Mouse (Mus musculus): ENCODE data around the gene Hint2.
A peak's percentile ranks its signal among the peaks of the same experiment; 100 is the strongest.

The Hint2 gene

GRCm38 (mm10) chr4:43653161-43654015, 2.9 kb downstream of the Hint2 start, which contains the start of gene Spag8:
Gene Spag8 (minus strand): TSS chr4:43653594.
- DNase-seq: peak in 1 of 2 experiments; percentile 30

DNA sequence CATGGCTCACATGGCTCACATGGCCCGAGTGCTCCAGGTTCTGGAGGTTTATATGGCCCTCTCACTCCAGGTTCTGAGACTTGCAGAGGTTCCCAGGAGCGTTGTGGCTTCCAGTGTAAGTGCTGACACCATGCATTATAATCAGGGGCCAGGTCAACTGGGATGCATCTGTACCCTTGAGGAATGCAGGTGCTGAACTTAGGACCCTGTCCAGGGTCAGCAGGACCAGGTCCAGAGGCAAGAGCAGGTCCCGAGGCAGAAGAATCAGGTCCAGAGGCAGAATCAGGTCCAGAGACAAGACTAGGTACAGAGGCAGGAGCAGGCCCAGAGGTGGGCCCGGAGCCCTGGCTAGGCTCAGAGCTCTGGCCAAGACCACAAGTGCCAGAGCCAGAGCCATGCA, 3.5 kb downstream of the Hint2 start:
- no peak for DNase-seq

- no peak for DNase-seq
Observed at GRCm38 (mm10) chr4:43649783-43650182, 6.5 kb downstream of the Hint2 start.

- no peak for DNase-seq
Observed at GRCm38 (mm10) chr4:43640491-43640890, 15.8 kb downstream of the Hint2 start.

DNA sequence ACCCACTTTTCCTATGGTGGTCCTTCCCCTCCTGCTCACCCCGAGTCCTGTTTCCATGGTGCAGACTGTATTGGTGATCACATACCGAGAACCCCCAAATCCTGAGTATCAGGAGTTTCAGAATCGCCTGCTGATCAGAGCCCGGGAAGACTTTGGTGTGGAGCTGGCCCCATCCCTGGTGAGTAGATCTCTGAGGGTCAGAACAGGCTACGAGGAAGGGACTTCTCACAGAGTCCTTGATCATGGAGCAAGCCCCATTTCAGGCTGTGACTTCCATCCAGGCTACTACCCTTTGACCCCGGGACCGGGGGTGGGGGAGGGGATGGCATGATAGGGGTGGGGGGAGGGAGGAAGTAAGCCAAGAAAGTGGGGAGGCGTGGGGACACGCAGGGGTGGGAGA, 16.2 kb downstream of the Hint2 start:
- no peak for DNase-seq

DNA sequence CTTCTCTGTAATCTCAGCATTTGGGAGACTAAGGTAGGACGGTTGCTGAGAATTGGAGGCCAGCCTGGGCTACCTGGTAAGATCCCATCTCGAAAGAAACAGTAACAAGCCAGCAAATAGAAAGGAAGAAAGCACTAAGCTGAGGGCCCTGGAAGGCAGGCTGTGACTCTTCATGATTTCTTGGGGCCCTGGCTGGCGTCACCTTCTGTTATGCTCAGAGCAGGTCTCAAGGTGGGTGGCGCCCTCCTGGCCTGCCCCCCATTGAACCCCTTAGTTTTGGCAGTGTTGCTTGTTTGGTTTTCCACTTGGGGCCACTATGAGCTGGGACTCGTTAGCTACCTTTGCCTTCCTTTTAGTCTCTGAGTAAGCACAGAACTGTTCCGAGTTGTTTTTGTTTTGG, 19.5 kb downstream of the Hint2 start:
- DNase-seq: no peak

DNA sequence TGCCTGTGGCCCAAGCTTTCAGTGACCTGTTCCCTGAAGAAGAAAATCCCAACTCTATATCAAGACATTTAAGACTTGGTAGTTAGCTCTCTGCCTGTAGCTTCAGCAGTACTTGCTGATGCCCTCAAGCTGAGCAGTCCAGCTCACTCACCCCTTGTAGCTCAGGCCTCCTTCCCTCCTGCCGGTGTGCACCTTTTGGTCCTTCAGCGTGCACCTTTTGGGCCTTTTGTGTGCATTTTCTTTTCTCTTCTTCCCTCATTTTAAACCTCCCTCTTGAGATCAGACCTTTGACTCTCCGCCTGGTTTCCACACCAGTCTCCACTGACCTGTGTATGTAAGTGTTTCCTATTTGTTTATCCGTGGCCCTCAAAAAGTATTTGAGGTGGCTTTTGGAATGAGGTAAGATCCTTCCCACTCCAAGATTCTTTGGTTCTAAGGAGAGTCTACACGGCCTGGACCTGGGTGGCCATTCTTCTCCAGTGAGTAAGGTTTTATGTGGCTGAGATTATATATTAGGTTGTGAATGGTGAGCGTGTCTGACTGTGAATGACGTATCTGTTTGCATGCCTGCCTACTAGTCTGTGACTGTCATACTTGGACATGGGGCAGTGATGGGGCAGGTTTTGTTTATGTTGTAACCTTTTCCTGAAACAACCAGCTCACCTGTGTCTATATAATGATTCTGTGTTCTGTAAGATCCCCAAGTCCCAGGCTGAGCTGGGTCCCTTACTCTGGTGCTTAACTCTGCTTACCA, 21.5 kb downstream of the Hint2 start:
- DNase-seq: no peak

DNA sequence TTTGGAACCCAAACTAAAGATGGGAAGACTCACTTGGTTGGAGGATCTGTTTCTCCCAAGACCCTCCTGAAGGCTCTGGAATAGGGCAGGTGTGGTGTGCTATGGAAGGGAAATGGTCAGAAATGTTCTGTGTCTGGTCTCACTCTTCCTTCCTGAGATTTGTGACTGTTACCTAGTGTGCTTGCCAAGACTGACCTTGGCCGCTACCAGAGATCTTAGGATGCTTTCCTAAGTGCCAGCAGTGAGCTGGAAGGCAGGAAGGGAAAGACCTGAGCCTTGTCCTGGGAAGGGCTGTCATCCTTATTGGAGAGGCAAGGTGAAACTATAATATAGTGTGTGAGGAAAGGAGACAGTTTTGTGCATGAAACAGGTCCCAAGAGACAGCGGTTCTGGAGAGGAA, 22.5 kb downstream of the Hint2 start:
- no peak for DNase-seq

- no peak for DNase-seq
Observed at GRCm38 (mm10) chr4:43633296-43633695, 23.0 kb downstream of the Hint2 start.

DNA sequence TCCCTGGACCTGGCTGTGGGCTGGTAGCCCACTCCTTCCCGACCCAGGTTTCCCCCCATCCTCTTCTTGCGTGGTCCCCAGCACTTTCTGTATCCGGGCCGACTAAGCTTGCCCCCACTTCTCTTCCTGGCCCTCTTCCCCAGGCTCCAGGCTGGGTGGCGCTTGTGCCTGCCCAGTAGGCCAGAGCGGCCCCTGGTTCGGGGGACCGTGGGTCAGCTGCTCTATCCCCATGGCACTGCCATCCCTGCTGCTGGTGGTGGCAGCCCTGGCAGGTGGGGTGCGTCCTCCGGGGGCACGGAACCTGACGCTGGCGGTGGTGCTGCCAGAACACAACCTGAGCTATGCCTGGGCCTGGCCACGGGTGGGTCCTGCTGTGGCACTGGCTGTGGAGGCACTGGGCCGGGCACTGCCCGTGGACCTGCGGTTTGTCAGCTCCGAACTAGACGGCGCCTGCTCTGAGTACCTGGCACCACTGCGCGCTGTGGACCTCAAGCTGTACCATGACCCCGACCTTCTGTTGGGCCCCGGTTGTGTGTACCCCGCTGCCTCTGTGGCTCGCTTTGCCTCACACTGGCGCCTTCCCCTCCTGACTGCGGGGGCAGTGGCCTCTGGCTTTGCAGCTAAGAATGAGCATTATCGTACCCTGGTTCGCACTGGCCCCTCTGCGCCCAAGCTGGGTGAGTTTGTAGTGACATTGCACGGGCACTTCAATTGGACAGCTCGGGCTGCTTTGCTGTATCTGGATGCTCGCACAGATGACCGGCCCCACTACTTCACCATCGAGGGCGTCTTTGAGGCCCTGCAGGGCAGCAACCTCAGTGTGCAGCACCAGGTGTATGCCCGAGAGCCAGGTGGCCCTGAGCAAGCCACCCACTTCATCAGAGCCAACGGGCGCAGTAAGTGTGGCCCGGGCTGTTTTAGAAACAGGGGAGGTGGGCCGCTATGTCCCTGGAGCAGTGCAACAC, 24.0 kb downstream of the Hint2 start:
- no peak for DNase-seq

GRCm38 (mm10) chr4:43631046-43631955, 25.0 kb downstream of the Hint2 start, which contains the start of gene Npr2:
Gene Npr2 (plus strand): TSS chr4:43631935.
- no peak for DNase-seq

GRCm38 (mm10) chr4:43630671-43631045, 25.6 kb downstream of the Hint2 start:
- DNase-seq: no peak

- DNase-seq: no peak
Observed at GRCm38 (mm10) chr4:43630030-43630581, 26.2 kb downstream of the Hint2 start.

DNA sequence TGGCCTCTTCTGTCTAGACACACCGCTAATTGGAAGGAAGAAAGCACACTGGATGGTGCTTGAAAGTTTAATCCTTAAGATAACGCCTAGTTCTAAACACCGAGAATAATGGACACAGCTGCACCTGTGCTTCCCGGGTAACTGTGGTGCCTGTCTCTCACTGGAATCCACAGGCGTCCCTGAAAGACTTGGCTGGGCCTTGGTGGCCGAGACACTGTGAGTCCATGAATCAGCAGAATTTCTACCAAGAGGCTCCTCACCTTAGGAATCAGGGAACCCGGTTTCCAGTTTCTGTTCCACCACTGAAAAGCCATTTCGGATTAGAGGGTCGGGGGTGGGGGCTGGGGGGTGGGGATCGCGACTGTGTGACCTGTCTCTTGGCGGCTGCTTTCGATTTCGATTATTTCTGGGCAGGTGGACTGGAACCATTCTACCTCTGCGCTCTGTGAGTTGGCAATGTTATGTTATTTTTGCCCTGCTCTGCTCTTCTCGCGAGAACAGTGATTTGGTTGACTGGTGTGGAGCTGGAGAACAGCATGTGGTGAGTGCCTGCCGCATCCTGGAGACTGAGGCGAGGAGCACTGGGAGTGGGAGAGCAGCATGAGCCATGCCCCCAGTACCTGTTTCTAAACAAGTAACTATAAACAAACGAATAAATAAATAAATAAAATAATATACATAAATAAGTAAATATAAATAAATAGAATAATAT, 27.0 kb downstream of the Hint2 start:
- no peak for DNase-seq

DNA sequence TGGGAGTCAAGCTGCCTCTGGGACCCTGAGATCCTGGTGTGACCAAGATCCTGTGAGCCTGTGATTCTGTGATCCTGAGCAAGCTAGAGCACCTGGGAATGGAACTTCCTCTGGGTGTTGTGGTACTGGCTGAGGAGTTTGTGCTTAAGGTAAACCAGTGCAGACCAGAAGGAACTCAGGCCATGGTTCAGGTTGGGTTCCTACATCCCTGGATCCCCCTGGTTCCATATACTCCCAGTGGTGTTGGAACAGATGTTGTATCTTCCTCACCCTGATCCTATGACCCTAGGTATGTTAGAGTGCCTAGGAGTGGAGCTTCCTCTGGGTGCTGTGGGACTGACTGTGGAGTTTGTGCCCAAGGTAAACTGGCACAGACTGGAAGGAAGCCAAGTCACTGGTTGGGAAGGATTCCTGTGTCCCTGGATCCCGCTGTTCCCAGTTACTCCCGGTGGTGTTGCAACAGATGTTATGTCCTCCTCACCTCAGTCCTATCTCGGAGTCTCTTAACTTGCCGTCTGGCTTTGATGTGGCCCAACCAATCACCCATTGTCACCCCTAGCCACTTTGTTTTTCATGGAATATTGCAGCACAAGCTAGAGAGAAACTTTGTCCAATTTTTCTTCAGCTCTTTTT, 36.0 kb downstream of the Hint2 start:
- DNase-seq: no peak

DNA sequence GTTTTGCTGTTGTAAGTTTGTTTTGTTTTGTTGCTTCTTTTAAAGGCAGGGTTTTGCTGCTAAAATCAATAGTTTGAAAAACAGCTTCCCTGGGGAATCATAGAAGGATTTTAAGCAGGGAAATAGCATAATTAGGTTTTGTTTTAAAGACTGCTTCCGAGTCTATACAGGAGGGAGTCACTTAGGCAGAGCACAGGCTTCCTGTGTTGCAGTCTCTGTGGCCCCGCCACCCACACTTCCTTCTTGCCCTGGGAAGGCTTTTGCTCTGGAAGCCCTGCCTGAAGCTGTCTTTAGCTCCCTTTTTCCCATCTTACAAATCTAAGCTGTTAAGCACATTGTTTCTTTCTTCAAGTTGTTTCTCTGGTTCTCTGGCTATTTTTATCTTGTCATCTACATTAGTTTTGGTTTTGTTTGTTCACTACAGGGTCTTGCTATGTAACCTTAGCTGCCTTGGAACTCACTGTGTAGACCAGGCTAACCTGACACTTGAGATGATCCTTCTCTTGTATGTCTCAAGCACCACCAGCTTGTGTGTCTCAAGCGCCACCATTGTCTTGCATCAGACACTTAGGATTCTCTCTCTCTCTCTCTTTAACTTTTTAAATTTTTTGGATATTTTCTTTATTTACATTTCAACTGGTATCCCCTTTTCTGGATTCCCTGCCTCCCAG, 43.1 kb downstream of the Hint2 start:
- DNase-seq: no peak

DNA sequence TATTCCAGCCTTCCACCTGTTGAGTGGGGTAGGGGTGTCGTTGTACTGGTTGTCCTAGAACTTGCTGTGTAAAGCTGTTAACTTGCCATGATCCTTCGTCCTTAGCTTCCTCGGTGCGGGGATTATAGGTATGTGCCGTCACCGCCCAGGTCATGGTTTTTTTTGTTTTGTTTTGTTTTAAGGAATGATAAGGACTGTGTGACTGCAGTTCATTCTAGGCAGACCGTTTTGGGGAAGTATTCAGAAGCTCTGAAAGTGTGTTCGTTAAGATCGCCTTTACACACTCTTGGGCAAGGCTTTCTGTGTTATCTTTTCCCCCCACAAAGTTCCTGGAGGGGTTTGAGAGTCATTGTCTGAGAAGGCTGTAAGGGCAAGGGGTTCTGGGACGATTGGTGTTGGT, 43.7 kb downstream of the Hint2 start:
- no peak for DNase-seq

- no peak for DNase-seq
Observed at GRCm38 (mm10) chr4:43604751-43605685, 51.2 kb downstream of the Hint2 start.
